Mouse (Mus musculus) thymus, postnatal 4 days (tissue): Measurements from ENCODE around the gene Zmynd8.

Experiments used
- DNase-seq: peaks from one replicate; pipeline ENCODE4 v3.0.0; 2021

Gene Zmynd8

GRCm38 (mm10) chr2:165878907-165879361, 19.9 kb downstream of the Zmynd8 start:
- no peak for DNase-seq

- no peak for DNase-seq
Measured at GRCm38 (mm10) chr2:165878021-165878585, 20.7 kb downstream of the Zmynd8 start.

GRCm38 (mm10) chr2:165877180-165877579, 21.6 kb downstream of the Zmynd8 start:
- DNase-seq: no peak

GRCm38 (mm10) chr2:165876201-165876918, 22.5 kb downstream of the Zmynd8 start:
- no peak for DNase-seq

GRCm38 (mm10) chr2:165875406-165875955, 23.3 kb downstream of the Zmynd8 start:
- no peak for DNase-seq

- peak; percentile 39 for DNase-seq
Measured at GRCm38 (mm10) chr2:165874461-165875339, 24.1 kb downstream of the Zmynd8 start.

- DNase-seq: no peak
Measured at GRCm38 (mm10) chr2:165873777-165874176, 25.0 kb downstream of the Zmynd8 start.

GRCm38 (mm10) chr2:165873196-165873595, 25.6 kb downstream of the Zmynd8 start:
- no peak for DNase-seq

GRCm38 (mm10) chr2:165869257-165869656, 29.6 kb downstream of the Zmynd8 start:
- no peak for DNase-seq

GRCm38 (mm10) chr2:165868522-165869175, 30.2 kb downstream of the Zmynd8 start:
- no peak for DNase-seq

- no peak for DNase-seq
Measured at GRCm38 (mm10) chr2:165867549-165867948, 31.3 kb downstream of the Zmynd8 start.

- DNase-seq: no peak
Measured at GRCm38 (mm10) chr2:165866951-165867387, 31.8 kb downstream of the Zmynd8 start.

- DNase-seq: no peak
Measured at GRCm38 (mm10) chr2:165866412-165866811, 32.4 kb downstream of the Zmynd8 start.

GRCm38 (mm10) chr2:165864769-165865168, 34.0 kb downstream of the Zmynd8 start:
- no peak for DNase-seq

GRCm38 (mm10) chr2:165861683-165862594, 36.9 kb downstream of the Zmynd8 start:
- DNase-seq: no peak

GRCm38 (mm10) chr2:165860962-165861682, 37.7 kb downstream of the Zmynd8 start:
- DNase-seq: no peak

GRCm38 (mm10) chr2:165860447-165860846, 38.4 kb downstream of the Zmynd8 start:
- no peak for DNase-seq

- no peak for DNase-seq
Measured at GRCm38 (mm10) chr2:165858453-165859384, 40.1 kb downstream of the Zmynd8 start.

- DNase-seq: peak; percentile 34
Measured at GRCm38 (mm10) chr2:165857841-165858426, 40.9 kb downstream of the Zmynd8 start.
